Mouse (Mus musculus): ENCODE data around the gene Sp1.

DNA sequence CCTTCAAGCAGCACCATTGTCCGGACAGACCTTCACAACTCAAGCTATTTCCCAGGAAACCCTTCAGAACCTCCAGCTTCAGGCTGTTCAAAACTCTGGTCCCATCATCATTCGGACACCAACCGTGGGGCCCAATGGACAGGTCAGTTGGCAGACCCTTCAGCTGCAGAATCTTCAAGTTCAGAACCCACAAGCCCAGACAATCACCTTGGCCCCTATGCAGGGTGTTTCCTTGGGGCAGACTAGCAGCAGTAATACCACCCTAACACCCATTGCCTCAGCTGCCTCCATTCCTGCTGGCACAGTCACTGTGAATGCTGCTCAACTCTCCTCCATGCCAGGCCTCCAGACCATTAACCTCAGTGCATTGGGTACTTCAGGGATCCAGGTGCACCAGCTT is 3.3 kb downstream of the Sp1 start:
- TF ChIP-seq CTCF (IDR thresholded peaks at IDR 0.05; ENCODE audit: control insufficient read depth, insufficient read depth, insufficient replicate concordance, low read depth, low read length) = no peak
- TF ChIP-seq POLR2A (IDR thresholded peaks at IDR 0.05; ENCODE audit: control insufficient read depth, low read depth, low read length) = no peak

Data from testis, adult 2 months (tissue).